Mouse (Mus musculus): ENCODE data around the gene Lmbr1. TPM values are rescaled to one million over a fixed set of nuclear protein-coding genes. Genes with fewer than 3 reads are reported as not detected.

Lmbr1 gene
- total RNA-seq, 2 experiments from 2014 or later: 2.2 to 4.4 TPM

Other genes starting within 250 kb of the Lmbr1 start
- gene Rnf32, start 182.4 kb downstream of the Lmbr1 start, total RNA-seq (2015): not detected in 2 replicates
- not detected in 2 replicates for gene Rnf32, start 182.4 kb downstream of the Lmbr1 start, total RNA-seq (2017)
- 19.6 and 22.0 TPM in 2 replicates for gene Nom1, start 56.3 kb upstream of the Lmbr1 start, total RNA-seq (2015)
- 16.7 and 25.4 TPM in 2 replicates for gene Nom1, start 56.3 kb upstream of the Lmbr1 start, total RNA-seq (2017)
- not detected in 2 replicates for gene Mnx1, start 100.1 kb upstream of the Lmbr1 start, total RNA-seq (2015)
- not detected in 2 replicates for gene Mnx1, start 100.1 kb upstream of the Lmbr1 start, total RNA-seq (2017)
- 26.3 and 28.3 TPM in 2 replicates for gene Ube3c, start 190.9 kb upstream of the Lmbr1 start, total RNA-seq (2015)
- gene Ube3c, start 190.9 kb upstream of the Lmbr1 start, total RNA-seq (2017): 27.2 and 33.3 TPM in 2 replicates